Mouse (Mus musculus) hindbrain, embryonic 12.5 days (tissue): ENCODE data around the gene Ipo13. TPM values are rescaled to one million over a fixed set of nuclear protein-coding genes. Genes with fewer than 3 reads are reported as not detected.

Experiments used
- ATAC-seq: fragments of 200-750 bp; cut with Nextera tagmentation; 2 replicates; pipeline ENCODE4 v1.8.0; 2017; ENCODE audit warnings: moderate TSS enrichment; ENCODE audit not compliant: low FRiP score
- H3K27ac ChIP-seq: fragments of 300-500 bp; sonication (generic); 2 replicates; pipeline ENCODE4 v1.5.1; 2016; ENCODE audit warnings: mild to moderate bottlenecking
- H3K27me3 ChIP-seq: fragments of 300-500 bp; sonication (generic); 2 replicates; pipeline ENCODE4 v1.6.1; 2016; ENCODE audit warnings: mild to moderate bottlenecking
- H3K36me3 ChIP-seq: fragments of 300-500 bp; sonication (generic); 2 replicates; pipeline ENCODE4 v1.6.1; 2016; ENCODE audit warnings: mild to moderate bottlenecking
- H3K4me1 ChIP-seq: fragments of 300-500 bp; sonication (generic); 2 replicates; pipeline ENCODE4 v1.6.1; 2016
- H3K4me2 ChIP-seq: fragments of 300-500 bp; sonication (generic); replicated peaks from 2 replicates; pipeline ENCODE4 v1.6.1; 2016; ENCODE audit warnings: mild to moderate bottlenecking
- H3K4me3 ChIP-seq: fragments of 300-500 bp; sonication (generic); 2 replicates; pipeline ENCODE4 v1.5.1; 2016; ENCODE audit warnings: mild to moderate bottlenecking
- H3K9ac ChIP-seq: fragments of 300-500 bp; sonication (generic); 2 replicates; pipeline ENCODE4 v1.6.1; 2016; ENCODE audit warnings: mild to moderate bottlenecking, moderate library complexity
- H3K9me3 ChIP-seq: fragments of 300-500 bp; sonication (generic); replicated peaks from 2 replicates; pipeline ENCODE4 v1.6.1; 2016; ENCODE audit warnings: mild to moderate bottlenecking
- WGBS: fragments of 180-500 bp; shearing (Covaris S2); methylation state at CpG from one replicate; pipeline ENCODE4 v1.1.7; 2016; 5-methylcytosine and 5-hydroxymethylcytosine counted together
- polyA plus RNA-seq: library from polyadenylated mRNA; unstranded; fragments of >200 nt; fragmentation: Nextera tagmentation; extraction: Ambion mirVana; gene quantifications from 2 replicates; pipeline ENCODE4 v1.2.1, GENCODE M21; 2016

The Ipo13 gene
- polyA plus RNA-seq, 1 experiment from 2014 or later, result 65.5 TPM

- WGBS, result 1% methylated on average over 70 of the region's 71 CpGs
- H3K27ac ChIP-seq, result 0 out of 2 replicates have a peak overlapping the region, but pooled peaks have one; percentile 40
Observed at GRCm38 (mm10) chr4:117926545-117927482, 12.0 kb upstream of the Ipo13 start.

DNA sequence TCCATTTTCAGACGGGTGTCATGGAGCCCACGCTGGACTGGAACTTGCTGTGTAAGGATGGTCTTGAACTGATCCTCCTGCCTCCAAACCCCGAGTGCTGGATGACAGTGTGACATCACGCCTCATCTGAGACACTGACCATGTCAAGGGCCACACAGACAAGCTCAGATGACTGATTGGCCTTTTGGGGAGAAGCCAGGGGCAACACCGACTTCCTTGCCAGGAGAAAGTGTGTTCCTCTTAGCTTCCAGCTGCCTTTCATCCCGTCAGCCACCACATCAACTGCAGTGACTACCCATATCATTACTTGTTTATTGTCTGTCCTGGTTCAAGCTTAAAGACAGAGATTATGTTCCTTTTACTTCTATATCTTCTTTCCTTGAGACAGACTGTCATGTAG, 10.1 kb upstream of the Ipo13 start:
- no peaks in the 10 kb centered on the region for H3K36me3 ChIP-seq
- H3K27me3 ChIP-seq, result peaks cover 73% of the 10 kb centered on the region
- peaks cover 26% of the 10 kb centered on the region for H3K4me1 ChIP-seq
- H3K9ac ChIP-seq, result no peak overlapping the region
- H3K4me2 ChIP-seq, result no peak overlapping the region
- H3K27ac ChIP-seq, result no peak overlapping the region
- ATAC-seq, result no peak
- H3K4me3 ChIP-seq, result no peak overlapping the region
- WGBS, result 55% methylated on average over 6 of the region's 6 CpGs
- H3K9me3 ChIP-seq, result no peaks in the 10 kb centered on the region

More at GRCm38 (mm10) chr4:117926545-117927482, 12.0 kb upstream of the Ipo13 start:
- H3K9me3 ChIP-seq, result 0 out of 2 replicates have a peak, but pooled peaks cover 3% of the 10 kb centered on the region
- H3K36me3 ChIP-seq, result no peaks in the 10 kb centered on the region
- H3K9ac ChIP-seq, result peak overlapping the region; percentile 68
- peaks cover 82% of the 10 kb centered on the region for H3K27me3 ChIP-seq
- peak overlapping the region; percentile 74 for H3K4me2 ChIP-seq
- ATAC-seq, result peak; percentile 73
- H3K4me3 ChIP-seq, result peak overlapping the region; percentile 40
- peaks cover 27% of the 10 kb centered on the region for H3K4me1 ChIP-seq

DNA sequence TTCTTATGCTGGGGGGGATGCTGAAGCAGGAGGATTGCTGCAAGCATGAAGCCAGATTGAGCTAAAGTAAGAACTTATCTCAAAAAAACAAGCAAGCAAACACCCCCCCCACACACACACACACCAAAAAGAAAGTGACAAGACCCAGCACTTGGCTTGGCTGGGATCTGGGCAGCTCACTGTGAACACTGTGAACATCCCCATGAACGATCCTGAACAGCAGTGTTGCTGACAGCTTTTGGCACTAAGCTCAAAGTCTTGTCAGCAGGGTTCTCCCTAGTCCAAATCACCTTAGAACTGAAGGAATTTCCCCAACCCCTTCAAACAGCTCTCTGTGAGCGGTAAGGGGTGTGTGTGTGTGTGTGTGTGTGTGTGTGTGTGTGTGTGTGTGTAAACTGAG, 8.7 kb upstream of the Ipo13 start:
- no peak overlapping the region for H3K27ac ChIP-seq
- no peaks in the 10 kb centered on the region for H3K36me3 ChIP-seq
- 74% methylated on average over 2 of the region's 2 CpGs for WGBS
- no peak overlapping the region for H3K4me2 ChIP-seq
- H3K9ac ChIP-seq, result no peak overlapping the region
- no peak overlapping the region for H3K4me3 ChIP-seq
- peaks cover 58% of the 10 kb centered on the region for H3K27me3 ChIP-seq
- peaks cover 15% of the 10 kb centered on the region for H3K4me1 ChIP-seq
- H3K9me3 ChIP-seq, result no peaks in the 10 kb centered on the region
- no peak for ATAC-seq

DNA sequence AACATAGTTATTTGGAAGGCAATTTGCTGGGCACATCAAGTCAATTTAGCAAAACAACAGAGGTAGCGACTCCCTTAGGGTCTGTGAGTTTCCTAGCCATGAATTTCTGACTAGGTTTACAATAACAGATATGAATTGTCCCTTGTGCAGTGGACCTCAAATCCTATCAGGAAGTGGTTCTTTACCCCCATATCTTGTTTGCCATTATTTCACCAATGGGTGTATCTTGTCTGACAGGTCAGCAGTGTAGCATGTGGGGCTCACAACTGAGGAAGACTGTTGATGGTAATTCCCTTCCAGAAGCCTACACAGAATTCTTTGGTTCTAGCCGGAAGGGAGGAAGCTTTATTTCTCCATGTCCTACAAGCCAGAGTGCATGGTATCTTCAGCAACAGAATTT, 6.6 kb upstream of the Ipo13 start:
- no peak for ATAC-seq
- H3K9me3 ChIP-seq, result no peaks in the 10 kb centered on the region
- H3K27me3 ChIP-seq, result peaks cover 37% of the 10 kb centered on the region
- H3K4me1 ChIP-seq, result peaks cover 2% of the 10 kb centered on the region
- no peak overlapping the region for H3K27ac ChIP-seq
- no peak overlapping the region for H3K4me2 ChIP-seq
- no peak overlapping the region for H3K4me3 ChIP-seq
- no peaks in the 10 kb centered on the region for H3K36me3 ChIP-seq
- 96% methylated on average over 2 of the region's 2 CpGs for WGBS
- no peak overlapping the region for H3K9ac ChIP-seq

- H3K27me3 ChIP-seq, result peaks cover 13% of the 10 kb centered on the region; the same call in 1 of the 2 replicates
- no peaks in the 10 kb centered on the region for H3K36me3 ChIP-seq
- ATAC-seq, result no peak
- 92% methylated on average over 5 of the region's 5 CpGs for WGBS
- H3K4me1 ChIP-seq, result peaks cover 12% of the 10 kb centered on the region
- H3K4me2 ChIP-seq, result no peak overlapping the region
- no peaks in the 10 kb centered on the region for H3K9me3 ChIP-seq
- H3K9ac ChIP-seq, result no peak overlapping the region
- H3K4me3 ChIP-seq, result no peak overlapping the region
- no peak overlapping the region for H3K27ac ChIP-seq
Observed at GRCm38 (mm10) chr4:117918762-117919161, 4.0 kb upstream of the Ipo13 start.

- Histone ChIP-seq H3K9ac (no peak overlapping the region), H3K4me2 (no peak overlapping the region), H3K9me3 (no peaks in the 10 kb centered on the region), H3K27ac (no peak overlapping the region), H3K27me3 (peaks cover 8% of the 10 kb centered on the region; the same call in 1 of the 2 replicates), H3K4me3 (no peak overlapping the region), H3K36me3 (no peaks in the 10 kb centered on the region), H3K4me1 (peaks cover 18% of the 10 kb centered on the region)
- 72% methylated on average over 3 of the region's 3 CpGs for WGBS
- no peak for ATAC-seq
Observed at GRCm38 (mm10) chr4:117918261-117918660, 3.5 kb upstream of the Ipo13 start.

GRCm38 (mm10) chr4:117917847-117918246, 3.0 kb upstream of the Ipo13 start:
- no peak overlapping the region for H3K4me2 ChIP-seq
- peaks cover 5% of the 10 kb centered on the region; the same call in 1 of the 2 replicates for H3K27me3 ChIP-seq
- peaks cover 22% of the 10 kb centered on the region for H3K4me1 ChIP-seq
- no peak overlapping the region for H3K27ac ChIP-seq
- WGBS, result 96% methylated on average over 4 of the region's 4 CpGs
- no peak for ATAC-seq
- H3K36me3 ChIP-seq, result no peaks in the 10 kb centered on the region
- no peak overlapping the region for H3K9ac ChIP-seq
- H3K9me3 ChIP-seq, result no peaks in the 10 kb centered on the region
- no peak overlapping the region for H3K4me3 ChIP-seq

DNA sequence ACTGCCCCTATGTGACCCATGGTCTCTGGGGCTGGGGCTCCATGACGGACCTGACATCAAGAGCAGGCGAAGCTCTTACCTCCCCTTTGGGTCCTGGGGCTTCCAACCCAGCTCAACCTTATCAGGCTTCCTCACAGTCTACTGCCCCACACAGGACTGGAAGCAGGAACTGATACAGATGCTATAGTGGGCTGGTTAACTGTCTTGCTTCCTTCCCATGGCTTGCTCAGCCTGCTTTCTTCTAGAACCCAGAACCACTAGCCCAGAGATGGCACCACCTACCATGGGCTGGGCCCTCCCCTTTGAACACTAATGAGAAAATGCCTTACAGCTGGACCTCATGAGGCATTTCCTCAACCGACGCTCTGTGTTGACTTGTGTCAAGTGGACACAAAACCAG, 2.6 kb upstream of the Ipo13 start:
- no peak overlapping the region for H3K4me3 ChIP-seq
- H3K36me3 ChIP-seq, result no peaks in the 10 kb centered on the region
- WGBS, result 92% methylated on average over 4 of the region's 4 CpGs
- H3K4me2 ChIP-seq, result no peak overlapping the region
- ATAC-seq, result no peak
- H3K27ac ChIP-seq, result no peak overlapping the region
- H3K9ac ChIP-seq, result no peak overlapping the region
- peaks cover 25% of the 10 kb centered on the region for H3K4me1 ChIP-seq
- peaks cover 2% of the 10 kb centered on the region; the same call in 1 of the 2 replicates for H3K27me3 ChIP-seq
- H3K9me3 ChIP-seq, result no peaks in the 10 kb centered on the region

DNA sequence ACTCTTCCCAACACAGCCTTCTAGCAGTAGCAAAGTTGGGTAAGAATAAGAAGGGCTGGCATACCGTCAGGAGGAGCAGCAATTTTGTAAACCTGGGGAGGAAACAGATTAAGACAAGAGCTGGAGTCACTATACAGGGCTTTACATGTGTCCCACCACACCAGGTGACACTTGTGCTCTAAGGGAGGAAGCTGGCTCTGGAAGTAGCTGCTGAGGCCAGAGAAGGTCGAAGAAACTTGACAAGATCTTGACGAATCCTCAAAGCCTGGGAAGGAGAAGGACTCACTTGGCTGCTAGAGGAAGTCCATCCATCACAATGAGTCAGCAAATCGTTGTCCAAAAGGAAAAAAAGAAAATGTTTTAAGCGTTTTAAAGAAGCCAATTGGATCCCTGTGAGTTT, 1.6 kb upstream of the Ipo13 start:
- Histone ChIP-seq H3K4me1 (peaks cover 34% of the 10 kb centered on the region), H3K9me3 (no peaks in the 10 kb centered on the region), H3K4me2 (no peak overlapping the region), H3K36me3 (peaks cover 8% of the 10 kb centered on the region), H3K9ac (no peak overlapping the region), H3K27ac (no peak overlapping the region), H3K4me3 (no peak overlapping the region), H3K27me3 (no peaks in the 10 kb centered on the region)
- ATAC-seq, result no peak
- 86% methylated on average over 5 of the region's 5 CpGs for WGBS

DNA sequence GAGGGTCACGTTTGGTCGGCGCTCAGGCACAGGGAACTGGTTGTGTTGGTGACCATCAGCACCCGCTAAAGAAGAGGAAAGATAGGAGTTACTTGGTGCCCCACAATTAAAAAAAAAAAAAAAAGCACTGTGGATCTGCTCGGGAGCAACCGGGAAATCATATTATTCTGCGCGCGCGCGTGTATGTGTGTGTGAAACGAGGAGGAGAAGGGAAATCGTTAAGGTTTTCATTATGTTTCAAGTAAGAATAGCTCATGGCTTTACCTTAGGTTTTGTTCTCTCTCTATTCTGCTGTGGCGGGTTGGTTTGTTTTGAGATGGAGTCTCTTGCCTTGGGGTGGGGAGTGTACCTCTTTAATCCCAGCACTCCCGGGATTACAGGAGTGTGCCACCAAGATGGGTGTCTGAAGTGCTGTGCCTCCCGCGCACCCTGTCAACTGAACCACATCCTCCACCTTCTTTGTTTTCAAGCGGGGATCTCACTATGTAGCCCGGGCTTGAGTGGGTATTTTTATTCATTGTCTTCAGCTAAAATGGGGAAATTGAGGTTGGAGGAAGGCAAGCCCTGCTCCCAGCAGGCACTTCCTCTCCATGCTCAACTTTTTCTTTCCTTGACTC, 798 bp upstream of the Ipo13 start:
- 12% methylated on average over 19 of the region's 19 CpGs for WGBS
- Histone ChIP-seq H3K4me1 (peaks cover 40% of the 10 kb centered on the region), H3K36me3 (peaks cover 13% of the 10 kb centered on the region), H3K27me3 (no peaks in the 10 kb centered on the region), H3K4me3 (peak overlapping the region; percentile 80), H3K9me3 (no peaks in the 10 kb centered on the region), H3K9ac (peak overlapping the region; percentile 89), H3K27ac (peak overlapping the region; percentile 73), H3K4me2 (peak overlapping the region; percentile 98)
- ATAC-seq, result peak; percentile 1; the same call in 1 of the 2 replicates

- H3K9me3 ChIP-seq, result no peaks in the 10 kb centered on the region
- no peak overlapping the region for H3K27ac ChIP-seq
- WGBS, result 21% methylated on average over 8 of the region's 8 CpGs
- peak overlapping the region; percentile 98 for H3K4me2 ChIP-seq
- peak overlapping the region; percentile 89 for H3K9ac ChIP-seq
- peak; percentile 6 for ATAC-seq
- H3K36me3 ChIP-seq, result peaks cover 20% of the 10 kb centered on the region
- H3K4me1 ChIP-seq, result peaks cover 55% of the 10 kb centered on the region
- H3K27me3 ChIP-seq, result no peaks in the 10 kb centered on the region
- peak overlapping the region; percentile 80 for H3K4me3 ChIP-seq
Observed at GRCm38 (mm10) chr4:117914031-117914430, 768 bp downstream of the Ipo13 start.

GRCm38 (mm10) chr4:117913421-117913820, 1.4 kb downstream of the Ipo13 start:
- peak overlapping the region; percentile 89 for H3K9ac ChIP-seq
- no peaks in the 10 kb centered on the region for H3K9me3 ChIP-seq
- peak overlapping the region; percentile 98 for H3K4me2 ChIP-seq
- peak overlapping the region; percentile 80 for H3K4me3 ChIP-seq
- ATAC-seq, result no peak
- peaks cover 62% of the 10 kb centered on the region for H3K4me1 ChIP-seq
- 50% methylated on average over 3 of the region's 3 CpGs for WGBS
- no peaks in the 10 kb centered on the region for H3K27me3 ChIP-seq
- peaks cover 20% of the 10 kb centered on the region for H3K36me3 ChIP-seq
- H3K27ac ChIP-seq, result no peak overlapping the region
